Mouse (Mus musculus) heart, embryonic 13.5 days (tissue): Measurements from ENCODE around the gene Cenpp. TPM values are rescaled to one million over a fixed set of nuclear protein-coding genes. Genes with fewer than 3 reads are reported as not detected.

ENCODE experiments used
- ATAC-seq: fragments of 200-750 bp; cut with Nextera tagmentation; 2 replicates; pipeline ENCODE4 v1.8.0; 2017; ENCODE audit warnings: moderate TSS enrichment; ENCODE audit not compliant: insufficient number of reproducible peaks, low FRiP score, low TSS enrichment; ENCODE audit errors: extremely low read depth
- H3K27ac ChIP-seq: fragments of 300-500 bp; sonication (generic); replicated peaks from 2 replicates; pipeline ENCODE4 v1.5.1; 2015; ENCODE audit warnings: moderate library complexity, mild to moderate bottlenecking, inconsistent platforms
- H3K27me3 ChIP-seq: fragments of 300-500 bp; sonication (generic); replicated peaks from 2 replicates; pipeline ENCODE4 v1.6.1; 2015; ENCODE audit warnings: mild to moderate bottlenecking, inconsistent platforms
- H3K36me3 ChIP-seq: fragments of 300-500 bp; sonication (generic); 2 replicates; pipeline ENCODE4 v1.6.1; 2015; ENCODE audit warnings: mild to moderate bottlenecking, inconsistent platforms
- H3K4me1 ChIP-seq: fragments of 300-500 bp; sonication (generic); 2 replicates; pipeline ENCODE4 v1.6.1; 2015; ENCODE audit warnings: inconsistent platforms
- H3K4me2 ChIP-seq: fragments of 300-500 bp; sonication (generic); 2 replicates; pipeline ENCODE4 v1.6.1; 2015; ENCODE audit warnings: inconsistent platforms, mild to moderate bottlenecking, moderate library complexity
- H3K4me3 ChIP-seq: fragments of 300-500 bp; sonication (generic); 2 replicates; pipeline ENCODE4 v1.5.1; 2015; ENCODE audit warnings: moderate library complexity, mild to moderate bottlenecking, inconsistent platforms
- H3K9ac ChIP-seq: fragments of 300-500 bp; sonication (generic); 2 replicates; pipeline ENCODE4 v1.6.1; 2015; ENCODE audit warnings: inconsistent platforms, mild to moderate bottlenecking, moderate library complexity
- H3K9me3 ChIP-seq: fragments of 300-500 bp; sonication (generic); 2 replicates; pipeline ENCODE4 v1.6.1; 2016; ENCODE audit warnings: inconsistent platforms
- WGBS: fragments of 180-500 bp; shearing (Covaris S2); methylation state at CpG from one replicate; pipeline ENCODE4 v1.1.7; 2015; ENCODE audit warnings: mixed read lengths; 5-methylcytosine and 5-hydroxymethylcytosine counted together
- polyA plus RNA-seq: library from polyadenylated mRNA; unstranded; fragments of >200 nt; fragmentation: Nextera tagmentation; extraction: Ambion mirVana; gene quantifications from 2 replicates; pipeline ENCODE4 v1.2.1, GENCODE M21; 2015

Cenpp gene
- polyA plus RNA-seq, 1 experiment from 2014 or later: 23.0 TPM

GRCm38 (mm10) chr13:49420754-49421605 lies 231.6 kb downstream of the Cenpp start, which contains the start of gene Ippk:
Gene Ippk (plus strand): TSS chr13:49421249.
- peaks cover 8% of the 10 kb centered on the region; the same call in 1 of the 2 replicates for H3K27me3 ChIP-seq
- H3K9me3 ChIP-seq: no peaks in the 10 kb centered on the region
- H3K27ac ChIP-seq: peak within 1 kb of the TSS; percentile 87
- peak within 1 kb of the TSS; percentile 93 for H3K4me3 ChIP-seq
- H3K9ac ChIP-seq: peak within 1 kb of the TSS; percentile 90
- H3K4me2 ChIP-seq: peak within 1 kb of the TSS; percentile 99
- ATAC-seq: peak; percentile 93
- under 1% methylated on average over 69 of the region's 69 CpGs for WGBS
- H3K36me3 ChIP-seq: no peaks in the 10 kb centered on the region
- peaks cover 28% of the 10 kb centered on the region for H3K4me1 ChIP-seq

Other genes with a start within 250 kb of the Cenpp start
- gene Ippk, start 231.5 kb downstream of the Cenpp start, polyA plus RNA-seq: 11.5 and 12.5 TPM in 2 replicates
- 0.72 and 1.1 TPM in 2 replicates for gene Tes3-ps, start 159.5 kb downstream of the Cenpp start, polyA plus RNA-seq
- 2.7 and 3.2 TPM in 2 replicates for gene Ecm2, start 148.0 kb downstream of the Cenpp start, polyA plus RNA-seq
- gene Aspn, start 108.3 kb downstream of the Cenpp start, polyA plus RNA-seq: 7.8 and 8.6 TPM in 2 replicates
- gene Omd, start 70.3 kb downstream of the Cenpp start, polyA plus RNA-seq: 0.56 and 0.64 TPM in 2 replicates
- gene Ogn, start 44.7 kb downstream of the Cenpp start, polyA plus RNA-seq: 21.3 and 24.9 TPM in 2 replicates
- 11.5 and 12.9 TPM in 2 replicates for gene Nol8, start 293 bp upstream of the Cenpp start, polyA plus RNA-seq
- gene Iars, start 29.3 kb upstream of the Cenpp start, polyA plus RNA-seq: 49.5 and 50.2 TPM in 2 replicates
- 0.10 TPM in 1 of 2 replicates, not detected in the other for gene Gm30302, start 146.2 kb upstream of the Cenpp start, polyA plus RNA-seq